Mouse (Mus musculus): ENCODE measurements around the gene Bok.

Gene Bok

GRCm38 (mm10) chr1:93689901-93690496, 4.5 kb downstream of the Bok start:
- DNase-seq (ENCODE audit: low read depth, low spot score): no peak

GRCm38 (mm10) chr1:93691106-93691505, 5.6 kb downstream of the Bok start:
- DNase-seq (ENCODE audit: low read depth, low spot score): no peak

DNA sequence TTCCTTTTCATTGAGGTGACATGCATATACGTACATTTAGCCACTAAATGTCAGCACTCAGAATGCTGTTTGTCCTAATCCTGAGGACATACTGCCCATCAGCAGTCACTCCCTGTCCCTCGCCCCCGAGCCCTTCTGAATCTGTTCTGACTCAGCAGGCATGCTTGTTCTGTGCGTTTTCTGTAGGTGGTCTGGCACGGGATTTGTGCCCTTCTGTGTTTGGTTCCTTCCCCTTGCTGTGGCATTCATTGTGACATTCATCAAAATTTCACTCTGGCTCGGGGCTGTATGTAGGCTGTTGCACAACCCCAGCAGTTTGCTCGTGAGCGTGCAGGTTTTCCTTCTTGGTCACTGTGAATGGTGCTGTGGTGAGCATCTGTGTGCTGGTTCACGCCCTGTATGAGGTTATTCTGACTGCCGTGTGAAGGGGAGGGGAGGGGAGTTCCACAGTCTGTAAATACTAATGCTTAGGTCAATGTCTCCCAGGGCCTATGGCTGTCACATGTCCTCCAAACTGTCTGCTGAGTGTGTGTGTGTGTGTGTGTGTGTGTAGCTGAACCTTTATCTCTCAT, 6.4 kb downstream of the Bok start:
- DNase-seq (ENCODE audit: low read depth, low spot score): no peak

DNA sequence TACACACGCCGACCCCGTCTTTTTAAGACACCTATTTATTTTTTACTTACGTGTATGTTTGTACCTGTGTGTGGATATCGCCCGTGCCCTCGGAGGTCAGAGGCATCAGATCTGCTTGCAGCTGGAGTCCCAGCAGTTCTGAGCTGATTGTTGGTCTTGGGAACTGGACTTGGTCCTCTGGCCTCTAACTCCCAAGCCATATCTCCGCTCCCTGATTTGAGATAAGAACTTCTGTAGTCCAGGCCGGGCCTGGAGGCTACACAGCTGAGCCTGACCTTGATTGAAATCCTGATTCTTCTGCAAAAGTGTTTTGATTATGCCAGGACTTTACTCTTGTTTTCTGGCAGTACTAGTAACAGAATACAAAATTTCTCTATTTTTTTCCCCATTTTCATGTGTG, 7.3 kb downstream of the Bok start:
- DNase-seq (ENCODE audit: low read depth, low spot score): no peak

GRCm38 (mm10) chr1:93693502-93693901, 8.0 kb downstream of the Bok start:
- no peak for DNase-seq (ENCODE audit: low read depth, low spot score)

GRCm38 (mm10) chr1:93693943-93694342, 8.5 kb downstream of the Bok start:
- DNase-seq (ENCODE audit: low read depth, low spot score): no peak

DNA sequence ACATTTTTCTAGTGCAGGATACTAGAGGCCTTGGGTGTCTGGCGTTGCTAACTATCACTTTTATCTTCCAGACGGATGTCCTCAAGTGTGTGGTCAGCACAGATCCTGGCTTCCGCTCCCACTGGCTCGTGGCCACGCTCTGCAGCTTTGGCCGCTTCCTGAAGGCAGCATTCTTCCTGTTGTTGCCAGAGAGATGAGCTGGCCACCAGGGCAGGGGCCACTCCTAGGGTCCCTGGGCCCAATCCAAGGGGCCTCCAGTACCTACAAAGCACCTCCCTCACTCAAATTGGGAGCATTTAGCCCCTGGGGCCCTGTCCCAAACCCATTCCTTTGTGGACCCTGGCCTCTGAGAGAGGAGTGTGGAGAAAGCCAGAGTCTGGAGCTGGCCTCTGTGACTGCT, 9.5 kb downstream of the Bok start:
- DNase-seq (ENCODE audit: low read depth, low spot score): no peak

- no peak for DNase-seq (ENCODE audit: low read depth, low spot score)
Measured at GRCm38 (mm10) chr1:93697317-93697716, 11.9 kb downstream of the Bok start.

GRCm38 (mm10) chr1:93699159-93699558, 13.7 kb downstream of the Bok start:
- no peak for DNase-seq (ENCODE audit: low read depth, low spot score)

- no peak for DNase-seq (ENCODE audit: low read depth, low spot score)
Measured at GRCm38 (mm10) chr1:93702106-93702505, 16.6 kb downstream of the Bok start.

DNA sequence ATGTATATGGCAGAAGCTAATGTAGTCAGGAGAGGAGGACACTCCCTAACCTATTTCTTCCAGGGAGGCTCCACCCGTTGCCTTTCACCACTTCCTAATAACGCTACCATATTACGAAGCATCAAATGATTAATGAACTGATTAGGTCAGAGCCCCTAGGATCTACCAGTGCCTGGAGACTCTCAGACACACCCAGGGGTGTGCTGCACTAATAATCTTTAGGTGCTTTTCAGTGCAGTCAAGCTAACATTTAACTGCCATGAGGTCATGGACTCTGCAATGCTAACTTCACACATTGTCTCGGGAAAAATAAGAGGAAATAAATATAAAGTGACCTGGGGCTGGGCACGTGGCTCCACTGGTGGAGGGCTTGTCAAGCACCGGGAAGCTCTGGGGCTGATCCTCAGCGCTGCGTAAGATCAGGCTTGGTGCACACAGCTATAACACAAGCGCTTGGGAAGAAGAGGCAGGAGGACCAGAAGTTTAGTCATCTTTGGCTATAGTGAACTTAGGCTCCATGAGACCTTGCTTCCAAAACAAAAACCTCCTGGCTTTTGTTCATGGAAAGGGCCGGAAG, 18.1 kb downstream of the Bok start:
- no peak for DNase-seq (ENCODE audit: low read depth, low spot score)

DNA sequence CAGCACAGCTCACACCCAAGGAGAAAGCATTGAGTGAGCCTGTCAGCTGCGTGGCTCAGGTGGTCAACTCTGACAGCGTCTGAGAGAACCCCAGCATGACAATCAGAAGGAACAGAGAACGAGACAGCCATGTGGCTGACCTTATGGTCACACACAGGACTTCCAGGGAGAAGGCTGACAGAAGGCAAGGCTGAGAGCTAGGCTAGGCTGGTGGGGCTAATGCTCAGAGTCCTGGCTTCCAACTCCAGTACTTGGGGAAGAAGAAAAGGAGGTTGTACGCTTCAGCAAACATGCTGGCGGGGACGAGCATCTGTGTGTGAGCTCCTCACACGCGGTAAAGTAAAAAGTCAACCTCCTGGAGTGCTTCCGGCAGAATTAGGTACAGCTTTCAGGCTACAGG, 18.9 kb downstream of the Bok start:
- no peak for DNase-seq (ENCODE audit: low read depth, low spot score)

- no peak for DNase-seq (ENCODE audit: low read depth, low spot score)
Measured at GRCm38 (mm10) chr1:93705389-93705788, 19.9 kb downstream of the Bok start.

DNA sequence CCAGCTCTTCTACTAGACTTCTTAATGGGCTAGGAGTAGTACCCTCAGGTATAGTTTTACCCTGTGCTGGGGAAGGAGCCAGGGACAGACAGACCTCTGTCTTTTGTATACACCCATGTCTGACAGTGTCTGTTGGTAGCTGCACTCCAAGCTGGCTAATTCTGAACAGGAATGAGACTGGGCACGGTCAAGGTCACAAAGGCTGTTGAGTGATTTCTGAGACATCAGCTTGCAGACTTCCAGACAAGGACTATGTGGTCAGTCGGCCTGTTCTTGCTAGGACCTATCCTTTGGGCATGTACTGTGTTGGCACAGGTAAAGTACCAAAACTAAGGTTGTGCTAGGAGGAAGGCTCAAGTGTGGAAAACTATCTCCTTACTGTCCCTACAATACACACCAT, 30.7 kb downstream of the Bok start:
- no peak for DNase-seq (ENCODE audit: low read depth, low spot score)

DNA sequence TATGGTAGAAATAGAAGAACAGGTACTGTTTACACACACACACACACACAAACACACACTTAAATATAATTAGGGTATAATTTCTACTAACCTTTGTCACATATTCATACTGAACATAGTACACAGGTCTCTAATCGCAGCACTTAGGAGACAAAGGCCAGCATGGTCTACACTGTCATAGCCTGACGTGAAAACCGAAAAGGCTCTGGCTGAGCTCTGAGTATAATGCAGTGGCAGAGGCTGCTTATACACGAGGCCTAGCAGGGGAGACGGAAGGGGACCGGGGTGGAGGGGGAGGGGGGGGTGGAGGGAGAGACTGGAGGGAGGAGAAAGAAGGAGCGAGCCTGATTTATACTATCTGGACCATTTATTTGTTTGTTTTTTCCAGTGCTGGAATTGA, 36.1 kb downstream of the Bok start:
- DNase-seq (ENCODE audit: low read depth, low spot score): no peak

DNA sequence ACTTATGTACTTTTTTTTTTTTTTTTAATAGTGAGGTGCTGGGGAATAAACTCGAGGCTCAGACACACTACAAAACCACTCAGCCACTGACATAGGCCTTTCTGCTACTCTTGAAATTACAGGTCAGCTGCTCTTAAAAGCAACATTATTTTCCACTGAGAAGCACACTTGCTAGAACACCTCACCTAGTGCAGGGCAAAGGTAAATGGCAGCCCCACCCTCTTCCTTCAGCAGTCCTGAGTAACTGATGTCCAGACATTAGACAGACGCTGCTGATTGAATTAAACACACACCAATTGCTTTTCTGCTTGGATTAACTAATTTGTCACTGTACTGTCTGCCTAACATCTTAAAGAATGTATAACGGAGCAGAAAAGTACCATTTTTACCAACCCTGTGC, 39.2 kb downstream of the Bok start:
- no peak for DNase-seq (ENCODE audit: low read depth, low spot score)

GRCm38 (mm10) chr1:93725665-93726064, 40.2 kb downstream of the Bok start:
- no peak for DNase-seq (ENCODE audit: low read depth, low spot score)

- DNase-seq (ENCODE audit: low read depth, low spot score): no peak
Measured at GRCm38 (mm10) chr1:93726116-93726515, 40.7 kb downstream of the Bok start.

DNA sequence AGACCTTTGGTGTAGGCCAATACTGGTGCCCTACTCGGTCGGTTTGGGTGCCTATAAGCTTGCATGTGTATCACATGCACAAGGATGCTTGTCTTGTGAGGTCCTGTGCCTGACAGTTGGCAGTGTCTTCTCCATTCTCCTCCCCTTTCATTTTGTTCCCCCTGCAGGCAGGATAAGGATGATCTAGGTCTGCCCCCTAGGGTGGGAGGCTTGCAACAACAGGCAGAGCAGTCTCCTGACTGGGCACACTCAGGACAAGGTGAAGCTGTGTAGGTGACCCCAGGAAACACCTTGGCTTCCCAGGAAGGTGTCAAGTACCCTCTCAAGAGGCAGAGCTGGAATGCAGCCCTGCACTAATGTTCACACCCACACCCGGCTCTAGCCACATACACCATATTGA, 41.5 kb downstream of the Bok start:
- no peak for DNase-seq (ENCODE audit: low read depth, low spot score)

DNA sequence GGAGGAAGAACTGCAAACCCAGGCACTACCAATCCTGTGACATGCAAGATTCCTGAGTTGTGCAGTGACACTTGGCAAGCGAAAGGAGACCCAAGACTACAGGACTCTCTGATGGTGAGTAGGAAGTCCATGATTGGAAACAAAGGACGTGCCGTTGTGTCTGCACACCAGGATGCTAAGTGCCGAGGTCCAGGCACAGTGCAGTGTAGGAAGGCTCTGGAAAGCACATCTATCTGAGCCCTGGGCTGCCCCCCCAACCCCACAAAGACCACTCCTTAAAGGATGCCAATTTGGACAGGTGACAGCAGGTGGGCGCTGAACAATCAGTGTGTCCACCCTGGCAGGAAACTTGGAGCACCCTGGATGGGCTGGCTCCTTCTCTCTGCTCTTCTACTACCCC, 45.6 kb downstream of the Bok start:
- DNase-seq (ENCODE audit: low read depth, low spot score): no peak

DNA sequence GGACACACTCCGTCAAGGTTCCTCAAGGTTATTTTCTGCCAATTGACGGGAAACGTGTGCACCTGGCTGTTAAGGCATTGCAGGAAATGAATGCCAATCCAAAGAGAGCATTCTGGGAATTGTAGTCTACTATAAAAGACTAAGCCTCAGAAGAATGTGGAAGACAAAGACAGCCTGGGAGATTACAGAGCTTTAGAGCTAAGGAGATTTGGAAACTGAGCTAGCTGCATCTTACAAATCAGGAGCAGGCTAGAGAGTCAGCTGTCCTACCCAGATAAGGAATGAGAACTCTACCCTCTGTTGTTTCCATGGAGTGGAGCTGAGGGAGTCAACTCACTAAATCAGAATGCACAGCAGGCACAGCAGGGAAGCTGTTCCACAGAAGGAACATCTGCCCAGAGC, 46.4 kb downstream of the Bok start:
- DNase-seq (ENCODE audit: low read depth, low spot score): peak; percentile 12

DNA sequence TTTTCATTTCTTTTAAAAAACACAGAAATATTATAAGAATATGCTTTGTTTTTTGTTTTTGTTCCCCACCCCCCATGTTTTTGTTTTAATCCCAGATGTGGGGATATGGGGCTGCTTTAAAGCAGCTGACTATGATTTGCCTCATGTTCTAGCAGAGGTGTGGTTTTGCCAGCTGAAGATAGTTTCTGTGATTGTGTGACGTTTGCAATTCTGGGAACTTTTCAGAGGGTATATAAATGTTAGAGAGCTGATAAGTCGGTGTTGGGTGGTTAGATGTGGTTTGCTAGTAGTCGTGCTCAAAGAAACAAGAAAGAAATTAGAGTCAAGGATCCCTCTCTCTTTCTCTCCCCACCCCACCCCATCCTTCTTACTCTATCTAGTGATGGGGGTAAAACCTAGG, 50.4 kb downstream of the Bok start:
- no peak for DNase-seq (ENCODE audit: low read depth, low spot score)

- DNase-seq (ENCODE audit: low read depth, low spot score): no peak
Measured at GRCm38 (mm10) chr1:93737711-93738110, 52.3 kb downstream of the Bok start.

DNA sequence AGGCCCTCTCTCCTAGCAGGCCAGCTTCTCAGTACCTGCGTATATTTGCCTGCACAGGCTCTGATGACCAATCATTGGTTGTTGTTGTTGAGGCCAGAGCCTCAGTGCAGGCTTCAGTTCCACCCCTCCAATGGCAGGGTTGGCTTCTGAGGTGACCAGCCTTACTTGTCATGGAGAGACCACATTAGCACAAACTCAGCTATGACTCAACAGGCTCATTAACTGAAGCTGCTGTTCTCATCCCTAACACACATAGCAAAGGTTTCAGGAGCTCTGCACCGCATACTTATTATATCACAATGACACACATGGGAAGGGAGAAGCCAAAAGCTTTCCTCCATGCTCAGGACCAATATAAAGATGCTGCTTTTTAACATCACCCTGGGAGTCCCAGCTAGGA, 55.2 kb downstream of the Bok start:
- DNase-seq (ENCODE audit: low read depth, low spot score): no peak

Measured in brain, embryonic 18.5 days (tissue).